Mouse (Mus musculus) layer of hippocampus, adult 2 months (tissue): ENCODE results near the gene Zkscan3. TPM values are rescaled to one million over a fixed set of nuclear protein-coding genes. Genes with fewer than 3 reads are reported as not detected.
A peak's percentile ranks its signal among the peaks of the same experiment; 100 is the strongest.
"Not testable (repeated sequence)": the region's sequence is repeated elsewhere in the genome, so short reads cannot be mapped to it uniquely, and the experiment has no call there.

Experiments used
- DNase-seq, 2 experiments: peaks; one replicate each; pipeline ENCODE4 v3.0.0; 2022; ENCODE audit warnings: low spot score in 2 of 2
- H3K27ac ChIP-seq: fragments of 200-600 bp; 2 replicates; pipeline ENCODE4 v1.8.1; 2022
- H3K4me3 ChIP-seq: fragments of 200-600 bp; 2 replicates; pipeline ENCODE4 v1.8.1; 2022; ENCODE audit warnings: mild to moderate bottlenecking
- CTCF ChIP-seq: fragments of 200-600 bp; conservative IDR thresholded peaks from 2 replicates; pipeline ENCODE4 v1.8.1; 2022; ENCODE audit warnings: antibody characterized with exemption, mild to moderate bottlenecking, moderate library complexity
- total RNA-seq, 2 experiments: library from RNA; stranded (reverse); gene quantifications; 2 replicates each; pipeline ENCODE4 v1.2.3; 2021

The Zkscan3 gene
- total RNA-seq, 2 experiments from 2014 or later, result 36.0 to 43.5 TPM

- TF ChIP-seq CTCF, result no peak
Observed at GRCm38 (mm10) chr13:21414231-21415212, 12.0 kb upstream of the Zkscan3 start.

GRCm38 (mm10) chr13:21408805-21409459, 6.4 kb upstream of the Zkscan3 start:
- TF ChIP-seq CTCF, result no peak
- H3K4me3 ChIP-seq, result peak overlapping the region; percentile 70
- H3K27ac ChIP-seq, result peak overlapping the region; percentile 96
- DNase-seq, result no peak

More at GRCm38 (mm10) chr13:21414231-21415212, 12.0 kb upstream of the Zkscan3 start:
- Histone ChIP-seq H3K4me3 (no peak overlapping the region), H3K27ac (no peak overlapping the region)
- DNase-seq, result no peak

- peak; percentile 88 to 92 for DNase-seq
- Histone ChIP-seq H3K27ac (peak overlapping the region; percentile 96), H3K4me3 (peak overlapping the region; percentile 70)
- no peak for TF ChIP-seq CTCF
Observed at GRCm38 (mm10) chr13:21407969-21408804, 5.6 kb upstream of the Zkscan3 start.

GRCm38 (mm10) chr13:21407341-21407740, 4.8 kb upstream of the Zkscan3 start:
- DNase-seq, result no peak
- TF ChIP-seq CTCF, result no peak
- no peak overlapping the region; the same call in 1 of the 2 replicates for H3K4me3 ChIP-seq
- peak overlapping the region; percentile 96; the same call in 1 of the 2 replicates for H3K27ac ChIP-seq

GRCm38 (mm10) chr13:21402848-21403247, 293 bp upstream of the Zkscan3 start:
- Histone ChIP-seq H3K4me3 (peak overlapping the region; percentile 96), H3K27ac (peak overlapping the region; percentile 93)
- DNase-seq, result no peak
- no peak for TF ChIP-seq CTCF

GRCm38 (mm10) chr13:21401636-21402286, 794 bp downstream of the Zkscan3 start:
- peak overlapping the region; percentile 96 for H3K4me3 ChIP-seq
- no peak for DNase-seq
- no peak for TF ChIP-seq CTCF
- peak overlapping the region; percentile 93 for H3K27ac ChIP-seq

GRCm38 (mm10) chr13:21401166-21401565, 1.4 kb downstream of the Zkscan3 start:
- H3K27ac ChIP-seq, result peak overlapping the region; percentile 25; the same call in 1 of the 2 replicates
- peak overlapping the region; percentile 96 for H3K4me3 ChIP-seq
- no peak for TF ChIP-seq CTCF
- no peak for DNase-seq

GRCm38 (mm10) chr13:21397486-21397885, 5.1 kb downstream of the Zkscan3 start:
- no peak for TF ChIP-seq CTCF
- H3K27ac ChIP-seq, result no peak overlapping the region
- no peak for DNase-seq
- no peak overlapping the region for H3K4me3 ChIP-seq

GRCm38 (mm10) chr13:21396048-21396447, 6.5 kb downstream of the Zkscan3 start:
- H3K4me3 ChIP-seq, result peak overlapping the region; percentile 38; the same call in 1 of the 2 replicates
- DNase-seq, H3K27ac ChIP-seq: not testable (repeated sequence)

GRCm38 (mm10) chr13:21395623-21396022, 6.9 kb downstream of the Zkscan3 start:
- no peak for DNase-seq
- Histone ChIP-seq H3K27ac (no peak overlapping the region), H3K4me3 (no peak overlapping the region)
- no peak for TF ChIP-seq CTCF

- no peak for TF ChIP-seq CTCF
- Histone ChIP-seq H3K27ac (no peak overlapping the region), H3K4me3 (no peak overlapping the region)
- no peak for DNase-seq
Observed at GRCm38 (mm10) chr13:21395211-21395610, 7.3 kb downstream of the Zkscan3 start.

- DNase-seq, result no peak
- Histone ChIP-seq H3K4me3 (no peak overlapping the region), H3K27ac (no peak overlapping the region)
- TF ChIP-seq CTCF, result no peak
Observed at GRCm38 (mm10) chr13:21377773-21378172, 24.8 kb downstream of the Zkscan3 start.
